Mouse (Mus musculus): ENCODE results near the gene Pi4k2a. TPM values are rescaled to one million over a fixed set of nuclear protein-coding genes. Genes with fewer than 3 reads are reported as not detected.
"Not testable (repeated sequence)": the region's sequence is repeated elsewhere in the genome, so short reads cannot be mapped to it uniquely, and the experiment has no call there.

The Pi4k2a gene
- total RNA-seq, 4 experiments from 2014 or later = 17.7 to 23.2 (median 22.2) TPM

DNA sequence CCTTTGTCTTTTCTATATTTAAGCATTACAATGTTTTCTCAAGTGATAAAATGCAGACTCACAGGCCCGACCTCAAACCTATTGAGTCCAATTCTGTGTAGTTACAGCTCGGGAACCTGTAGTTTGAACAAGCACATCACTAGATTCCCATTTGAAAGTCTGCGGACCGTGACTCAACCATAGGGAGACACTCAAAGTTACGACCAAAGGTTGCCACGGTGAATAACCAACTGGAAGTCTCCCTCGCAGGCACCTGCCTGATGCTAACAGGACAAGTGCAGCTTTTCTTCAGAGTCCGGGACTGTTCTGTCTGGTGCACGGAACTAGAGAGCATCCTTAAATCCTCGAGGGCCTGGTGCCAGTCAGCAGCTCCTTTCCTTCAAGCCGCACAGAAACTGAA lies 9.8 kb upstream of the Pi4k2a start:
- DNase-seq (ENCODE audit: low spot score) = no peak

DNA sequence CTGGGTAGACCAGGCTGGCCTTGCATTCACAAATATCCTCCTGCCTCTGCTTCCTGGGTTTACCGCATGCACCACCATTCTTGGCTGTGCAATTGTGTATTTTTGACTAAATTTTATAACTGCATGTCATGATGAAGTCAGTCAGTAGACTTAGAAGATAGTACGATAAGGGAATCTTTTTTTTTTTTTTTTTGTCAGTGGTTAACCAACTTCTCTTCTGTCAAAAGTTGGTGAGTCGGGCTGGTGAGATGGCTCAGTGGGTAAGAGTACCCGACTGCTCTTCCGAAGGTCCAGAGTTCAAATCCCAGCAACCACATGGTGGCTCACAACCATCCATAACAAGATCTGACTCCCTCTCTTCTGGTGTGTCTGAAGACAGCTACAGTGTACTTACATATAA lies 8.7 kb upstream of the Pi4k2a start:
- DNase-seq (ENCODE audit: low spot score) = not testable (repeated sequence)

DNA sequence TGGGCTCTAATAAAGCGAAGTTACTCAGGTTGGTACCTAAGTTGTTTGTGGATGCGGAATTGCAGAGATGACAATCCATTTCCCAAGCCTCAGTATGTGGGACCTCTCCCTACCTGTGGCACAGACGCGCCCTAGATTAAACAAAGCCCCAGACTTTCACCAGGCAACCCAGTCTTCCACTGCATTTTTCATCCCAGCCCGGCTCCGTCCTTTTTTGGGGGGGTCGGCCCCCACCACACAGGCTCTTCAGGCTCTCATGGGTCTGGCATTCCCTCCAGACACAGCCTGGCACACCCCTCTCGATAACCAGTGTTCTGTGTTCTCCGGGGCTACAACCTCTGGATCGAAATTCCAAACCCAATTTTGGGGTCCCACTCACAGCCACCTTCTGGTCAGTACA lies 4.6 kb upstream of the Pi4k2a start:
- DNase-seq (ENCODE audit: low spot score) = no peak

DNA sequence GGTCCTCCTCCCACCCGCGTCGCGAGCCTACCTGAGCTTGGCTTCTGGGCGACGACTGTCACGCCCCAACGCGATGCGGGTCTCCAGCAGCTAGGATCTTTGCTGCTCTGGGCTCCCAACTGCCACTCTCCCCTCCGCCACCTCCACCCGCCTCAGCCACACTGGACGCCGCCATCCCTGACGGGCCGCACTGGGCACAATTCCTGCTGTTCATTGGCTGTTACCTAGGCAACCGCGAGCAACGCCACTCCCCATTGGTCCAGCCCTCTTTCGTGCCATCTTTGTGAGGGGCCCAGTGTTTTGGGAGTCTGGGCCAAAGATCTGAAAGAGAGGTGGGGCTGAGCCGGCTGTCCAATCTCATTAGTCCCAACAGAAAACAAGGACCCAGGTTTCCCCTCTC lies 4.1 kb upstream of the Pi4k2a start, which contains the start of gene Morn4:
Morn4 (minus strand) TSS at position 192 of the 400 bp plus-strand sequence.
- DNase-seq (ENCODE audit: low spot score) = peak; percentile 43

DNA sequence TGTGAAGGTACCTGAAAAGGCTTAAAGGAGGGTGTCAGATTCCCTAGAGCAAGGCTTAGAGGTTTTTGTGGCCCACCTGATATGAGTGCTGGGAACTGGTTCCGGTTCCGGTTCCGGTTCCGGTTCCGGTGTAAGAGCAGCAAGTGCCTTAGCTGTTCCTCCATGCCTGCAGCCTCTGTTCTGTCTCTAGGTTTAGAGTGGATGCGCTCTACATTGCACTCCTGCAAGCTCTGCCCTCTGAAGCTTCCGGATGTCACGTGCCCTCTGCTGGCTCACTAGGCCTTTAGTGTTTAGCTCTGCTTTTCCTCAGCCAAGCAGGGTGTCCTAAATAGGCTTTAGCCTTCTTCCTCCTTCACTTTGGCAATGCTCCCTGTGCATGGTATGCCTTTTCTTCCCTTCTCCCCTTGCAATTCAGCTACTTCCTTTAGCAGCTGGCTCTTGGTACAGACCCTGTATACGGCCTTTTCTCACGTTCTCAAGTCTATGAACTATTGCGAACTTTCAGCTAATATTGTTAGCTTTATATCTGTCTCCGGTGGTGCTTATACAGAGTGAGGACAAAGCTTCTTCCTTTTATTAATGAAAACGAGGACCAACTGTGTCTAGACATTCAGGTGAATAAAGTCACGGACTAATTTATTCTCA lies 1.0 kb upstream of the Pi4k2a start:
- DNase-seq (ENCODE audit: low spot score) = peak; percentile 64

DNA sequence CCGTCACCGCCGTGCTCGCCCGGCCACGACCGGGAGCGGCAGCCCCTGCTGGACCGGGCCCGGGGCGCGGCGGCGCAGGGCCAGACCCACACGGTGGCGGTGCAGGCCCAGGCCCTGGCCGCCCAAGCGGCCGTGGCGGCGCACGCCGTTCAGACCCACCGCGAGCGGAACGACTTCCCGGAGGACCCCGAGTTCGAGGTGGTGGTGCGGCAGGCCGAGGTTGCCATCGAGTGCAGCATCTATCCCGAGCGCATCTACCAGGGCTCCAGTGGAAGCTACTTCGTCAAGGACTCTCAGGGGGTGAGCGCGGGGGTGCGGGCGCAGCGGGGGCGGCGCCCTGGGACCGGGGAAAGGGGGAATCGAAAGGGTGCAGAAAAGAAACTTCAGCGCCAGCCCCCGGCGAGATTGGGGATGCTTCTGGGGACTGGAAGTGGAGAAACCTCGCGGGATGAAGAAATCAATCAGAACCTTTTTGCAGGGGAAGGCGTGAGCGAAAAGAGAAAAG lies 419 bp downstream of the Pi4k2a start:
- no peak for DNase-seq (ENCODE audit: low spot score)

DNA sequence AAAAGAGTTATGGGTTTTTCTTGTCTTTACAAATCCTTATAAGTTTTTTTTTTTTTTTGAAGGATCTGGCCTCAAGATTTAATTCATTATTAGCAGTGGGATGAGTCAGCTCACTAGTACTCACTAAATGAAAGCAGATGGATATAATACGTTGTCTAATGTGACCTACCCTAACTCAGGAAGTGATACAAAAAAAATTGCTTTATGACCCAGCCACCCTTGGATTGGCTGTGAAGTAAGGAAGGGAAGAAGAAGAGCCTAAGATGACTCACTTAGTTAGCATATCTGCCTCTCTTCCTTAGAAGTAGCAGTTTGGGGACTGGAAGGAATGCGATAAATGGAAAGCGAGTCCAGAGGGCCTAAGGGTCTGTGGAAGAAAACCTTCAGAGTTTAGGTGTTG lies 9.1 kb downstream of the Pi4k2a start:
- no peak for DNase-seq (ENCODE audit: low spot score)

DNA sequence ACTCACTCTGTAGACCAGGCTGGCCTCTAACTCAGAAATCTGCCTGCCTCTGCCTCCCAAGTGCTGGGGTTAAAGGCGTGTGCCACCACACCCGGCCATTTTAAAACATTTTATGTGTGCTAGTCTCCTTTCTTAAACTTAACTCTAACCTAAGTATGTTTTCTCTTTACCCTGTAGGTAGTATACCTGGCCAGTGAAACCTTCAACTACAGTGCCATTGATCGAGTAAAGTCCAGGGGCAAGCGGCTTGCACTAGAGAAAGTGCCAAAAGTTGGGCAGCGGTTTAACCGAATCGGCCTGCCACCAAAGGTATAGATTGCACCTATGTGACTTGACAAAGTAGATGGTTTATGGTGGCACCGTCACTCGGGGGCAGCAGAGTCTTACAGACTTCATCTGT lies 14.4 kb downstream of the Pi4k2a start:
- no peak for DNase-seq (ENCODE audit: low spot score)

DNA sequence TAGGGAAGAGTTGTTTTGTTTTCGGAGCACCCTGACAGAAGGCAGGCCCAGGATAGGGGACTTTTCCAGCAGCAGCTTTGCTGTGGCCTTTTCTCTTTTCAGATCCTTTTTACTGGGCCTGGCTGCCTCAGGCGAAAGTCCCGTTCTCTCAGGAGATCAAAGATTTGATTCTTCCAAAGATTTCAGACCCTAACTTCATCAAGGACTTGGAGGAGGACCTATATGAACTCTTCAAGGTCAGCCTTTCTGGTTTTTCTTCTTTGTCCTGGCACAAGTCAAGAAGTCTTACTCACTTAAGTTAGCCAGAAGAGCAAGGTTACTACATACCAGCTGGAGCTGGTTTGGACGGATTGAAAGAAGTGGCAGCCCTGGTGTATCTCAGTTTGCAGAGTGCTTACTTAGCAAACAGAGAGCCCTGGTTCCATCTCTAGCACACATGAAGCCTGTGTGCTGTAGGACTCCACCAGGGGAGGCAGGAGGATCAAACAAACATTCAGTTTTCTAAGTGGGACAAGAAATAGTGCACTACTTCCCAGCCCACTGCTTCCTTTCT lies 25.6 kb downstream of the Pi4k2a start:
- DNase-seq (ENCODE audit: low spot score) = no peak

DNA sequence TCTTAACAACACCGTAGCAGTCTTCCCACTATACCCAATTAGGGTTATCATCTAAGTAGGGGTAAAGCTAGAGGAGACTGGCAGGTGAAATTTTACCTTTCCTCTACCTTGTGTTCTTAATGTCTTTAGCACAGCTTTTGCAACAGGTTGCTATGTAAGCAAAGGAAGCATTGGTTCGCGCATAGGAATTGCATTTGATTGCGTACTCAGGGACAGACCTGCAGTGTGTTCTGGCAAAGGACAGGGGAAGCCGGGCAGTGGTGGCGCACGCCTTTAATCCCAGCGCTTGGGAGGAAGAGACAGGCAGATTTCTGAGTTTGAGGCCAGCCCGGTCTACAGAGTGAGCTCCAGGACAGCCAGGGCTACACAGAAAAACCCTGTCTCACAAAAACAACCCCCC lies 27.9 kb downstream of the Pi4k2a start:
- no peak for DNase-seq (ENCODE audit: low spot score)

DNA sequence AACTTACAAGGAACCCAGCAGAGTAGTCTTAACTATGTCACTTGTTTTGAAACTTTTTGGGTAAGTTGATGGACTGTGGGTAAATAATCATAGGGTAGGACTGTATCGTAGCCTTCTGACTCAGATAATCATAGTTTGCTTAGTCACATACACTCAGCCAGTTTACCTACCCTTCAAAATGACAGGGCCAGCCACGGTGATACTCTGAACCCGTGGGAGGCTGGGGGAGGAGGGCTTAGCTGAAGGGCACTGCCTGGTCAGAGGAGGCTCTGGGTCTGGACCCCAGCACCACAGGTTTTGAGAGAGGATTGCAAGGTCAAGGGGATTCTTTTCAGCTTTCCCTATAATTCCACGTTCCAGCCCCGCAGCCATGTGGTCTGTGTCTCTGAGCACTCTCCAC lies 28.3 kb downstream of the Pi4k2a start:
- DNase-seq (ENCODE audit: low spot score) = no peak

DNA sequence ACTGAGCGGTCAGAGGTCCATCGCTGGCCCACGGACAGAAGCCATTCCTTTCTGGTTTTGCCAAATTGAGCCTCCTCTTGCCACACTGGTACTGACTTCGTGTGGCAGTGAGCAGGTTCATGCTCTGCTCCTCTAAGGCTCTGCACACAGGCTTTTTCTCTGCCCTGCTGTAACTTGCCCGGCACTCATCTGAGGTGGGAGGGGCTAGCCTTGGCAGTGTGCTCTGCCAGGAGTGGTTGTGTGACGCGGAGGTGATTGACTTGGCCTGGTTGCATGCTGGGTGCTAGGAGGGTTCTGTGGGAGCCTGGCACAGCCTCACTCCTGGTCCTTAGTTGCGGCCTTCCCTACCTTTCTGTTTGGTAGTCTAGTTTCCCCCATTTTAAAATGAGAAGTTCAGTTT lies 30.2 kb downstream of the Pi4k2a start:
- DNase-seq (ENCODE audit: low spot score) = no peak

DNA sequence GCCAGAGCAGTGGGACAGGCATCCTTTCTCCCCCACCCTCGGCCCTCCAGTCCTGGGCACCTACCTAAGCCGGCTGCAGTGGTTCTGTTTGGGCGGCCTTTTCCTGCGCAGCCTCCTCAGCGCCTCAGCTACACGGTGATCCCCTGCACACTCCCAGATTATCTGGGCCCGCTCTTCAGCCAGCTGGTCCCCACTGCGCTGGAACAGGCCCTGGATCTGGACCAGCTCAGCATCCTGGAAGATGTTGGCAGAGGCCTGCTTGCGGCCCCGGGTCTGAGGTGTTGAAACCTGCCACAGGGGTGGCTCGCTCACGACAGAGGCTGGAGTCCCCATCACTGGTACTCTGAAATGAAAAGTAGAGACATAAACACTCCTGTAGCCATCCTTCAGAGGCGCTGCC lies 34.4 kb downstream of the Pi4k2a start:
- no peak for DNase-seq (ENCODE audit: low spot score)

DNA sequence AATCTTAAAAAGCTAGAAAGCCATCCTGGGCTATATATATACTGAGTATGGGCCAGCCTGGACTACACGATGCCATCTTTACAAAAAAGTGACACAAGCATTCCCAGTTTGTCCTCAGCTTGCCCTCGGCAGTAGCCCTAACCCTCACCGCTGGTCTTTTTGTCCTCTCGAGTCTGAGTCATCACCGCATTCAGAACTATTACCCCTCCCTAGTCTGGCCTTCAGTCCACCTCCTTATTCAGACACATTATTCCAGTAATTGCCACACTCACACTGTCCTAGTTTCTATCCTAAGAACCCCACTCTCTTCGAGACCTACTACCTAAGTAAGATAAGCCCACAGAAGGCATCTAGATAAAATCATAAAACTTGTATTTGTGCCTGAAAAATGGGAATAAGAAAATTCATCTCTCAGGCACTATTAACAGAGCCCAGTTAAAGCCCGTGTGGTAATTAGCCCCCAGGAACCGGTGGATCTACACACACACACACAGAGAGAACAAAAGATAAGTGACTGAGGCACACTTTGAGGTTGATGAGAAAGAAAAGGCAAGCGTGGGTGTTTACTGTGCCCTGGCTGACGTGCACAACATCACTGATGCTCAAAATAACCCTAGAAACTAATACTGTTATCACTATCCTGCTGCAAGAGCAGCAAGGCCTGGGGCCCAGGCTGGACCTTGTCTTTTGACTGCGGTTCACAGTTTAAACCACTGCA lies 35.4 kb downstream of the Pi4k2a start:
- no peak for DNase-seq (ENCODE audit: low spot score)

DNA sequence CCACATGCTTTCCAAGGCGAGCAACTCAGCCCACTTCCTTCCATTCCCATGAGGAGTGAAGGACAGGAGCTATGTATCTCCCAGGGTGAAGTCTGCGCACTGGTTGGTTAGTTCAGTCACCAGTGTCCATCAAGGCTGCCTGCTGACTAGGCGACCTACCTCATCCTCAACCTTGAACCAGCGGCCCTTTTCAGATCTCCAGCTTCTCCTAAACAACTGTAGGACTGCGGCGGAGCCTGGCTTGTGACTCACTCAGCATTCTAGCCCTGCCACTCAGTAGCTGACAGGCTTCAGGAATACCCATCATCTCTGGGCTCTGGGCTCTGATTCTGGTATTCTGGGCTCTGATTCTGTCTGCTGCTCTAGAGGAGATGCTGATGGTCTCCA lies 35.9 kb downstream of the Pi4k2a start:
- no peak for DNase-seq (ENCODE audit: low spot score)

DNA sequence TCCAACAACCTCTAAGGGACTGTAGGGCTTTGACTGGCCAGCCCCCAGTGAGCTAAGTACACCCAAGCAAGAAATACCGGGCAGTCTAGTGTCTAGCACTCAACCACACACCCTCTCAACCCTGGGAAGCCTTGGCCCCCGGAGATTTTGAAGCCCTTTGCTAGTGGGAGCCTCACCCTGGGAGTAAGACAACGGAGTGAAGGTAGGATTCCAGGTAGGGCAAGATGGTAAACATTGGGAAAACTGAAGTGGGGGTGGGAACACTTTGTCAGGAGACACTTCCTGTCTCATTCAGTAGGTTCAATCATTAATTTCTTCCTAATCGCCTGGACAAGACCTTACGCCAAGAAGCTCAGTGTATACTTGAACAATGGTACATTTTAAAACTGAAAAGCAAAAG lies 36.8 kb downstream of the Pi4k2a start:
- no peak for DNase-seq (ENCODE audit: low spot score)

DNA sequence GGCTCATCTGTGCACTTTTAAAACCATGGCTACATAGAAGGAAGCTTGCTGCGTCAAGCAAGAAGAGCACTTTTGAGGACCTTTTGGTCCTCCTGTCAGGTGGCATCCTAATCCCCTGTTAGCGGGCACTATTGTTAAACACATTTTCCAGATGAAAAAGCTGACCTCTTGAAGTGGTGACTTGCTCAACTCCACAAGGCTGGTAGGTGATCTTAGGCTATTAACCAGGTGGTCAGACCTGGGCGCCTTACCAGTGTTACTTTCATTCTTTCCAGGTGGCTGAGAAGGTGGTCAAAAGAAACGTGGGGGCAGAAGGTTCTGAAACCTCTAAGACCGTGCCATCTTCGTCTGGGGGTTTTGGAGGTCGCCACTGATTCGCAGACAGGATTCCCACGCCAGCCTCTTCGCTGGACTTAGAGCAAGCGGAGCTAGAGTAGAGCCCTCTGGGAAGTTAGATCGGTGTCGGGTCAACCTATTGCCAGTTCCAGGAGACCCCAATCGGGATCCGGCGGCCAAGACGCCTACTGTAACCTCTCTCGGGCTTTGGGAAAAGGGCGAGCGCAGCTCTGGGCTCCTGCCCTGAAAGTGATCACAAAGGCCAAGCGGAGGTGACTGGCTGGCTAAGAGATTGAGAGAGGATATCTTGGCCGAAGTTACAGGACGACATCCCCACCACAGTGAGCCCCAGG lies 37.9 kb downstream of the Pi4k2a start:
- no peak for DNase-seq (ENCODE audit: low spot score)

DNA sequence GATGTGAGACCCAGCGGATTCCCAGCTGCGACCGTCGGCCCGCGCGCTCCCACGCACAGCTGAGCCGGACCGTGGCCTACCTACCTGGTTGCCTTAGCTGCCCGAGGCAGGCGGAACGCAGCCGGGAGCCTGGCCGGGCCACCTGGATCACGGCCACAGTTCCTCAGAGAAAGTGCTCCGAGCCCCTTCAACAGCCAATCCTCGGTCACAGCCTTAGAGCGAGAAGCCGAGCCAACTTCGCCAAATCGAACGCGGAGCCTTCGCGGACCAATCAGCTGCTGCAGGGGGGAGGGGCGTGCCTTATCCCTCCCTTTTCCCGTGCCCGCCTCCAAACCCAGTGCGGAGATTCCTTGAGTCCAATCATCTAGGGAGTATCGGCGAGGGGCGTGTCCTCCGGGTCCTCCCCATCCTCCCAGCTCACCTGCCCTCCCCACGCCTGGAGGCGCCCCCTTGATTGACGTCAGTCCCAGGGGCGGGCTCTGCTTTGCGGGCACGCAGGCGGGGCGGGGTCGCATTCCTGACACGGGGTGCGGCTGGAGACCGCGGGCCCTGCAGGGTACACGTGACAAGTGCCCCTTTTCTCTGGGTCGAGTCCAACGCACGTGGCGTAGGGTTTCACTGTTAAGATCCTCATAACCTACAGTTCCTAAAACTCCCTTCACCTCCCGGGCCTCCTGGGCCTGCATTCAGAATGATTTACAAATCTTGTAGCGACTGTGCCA lies 38.7 kb downstream of the Pi4k2a start, which contains the start of gene Avpi1:
Avpi1 (minus strand) TSS at position 273 of the 722 bp plus-strand sequence.
- DNase-seq (ENCODE audit: low spot score) = peak; percentile 99

DNA sequence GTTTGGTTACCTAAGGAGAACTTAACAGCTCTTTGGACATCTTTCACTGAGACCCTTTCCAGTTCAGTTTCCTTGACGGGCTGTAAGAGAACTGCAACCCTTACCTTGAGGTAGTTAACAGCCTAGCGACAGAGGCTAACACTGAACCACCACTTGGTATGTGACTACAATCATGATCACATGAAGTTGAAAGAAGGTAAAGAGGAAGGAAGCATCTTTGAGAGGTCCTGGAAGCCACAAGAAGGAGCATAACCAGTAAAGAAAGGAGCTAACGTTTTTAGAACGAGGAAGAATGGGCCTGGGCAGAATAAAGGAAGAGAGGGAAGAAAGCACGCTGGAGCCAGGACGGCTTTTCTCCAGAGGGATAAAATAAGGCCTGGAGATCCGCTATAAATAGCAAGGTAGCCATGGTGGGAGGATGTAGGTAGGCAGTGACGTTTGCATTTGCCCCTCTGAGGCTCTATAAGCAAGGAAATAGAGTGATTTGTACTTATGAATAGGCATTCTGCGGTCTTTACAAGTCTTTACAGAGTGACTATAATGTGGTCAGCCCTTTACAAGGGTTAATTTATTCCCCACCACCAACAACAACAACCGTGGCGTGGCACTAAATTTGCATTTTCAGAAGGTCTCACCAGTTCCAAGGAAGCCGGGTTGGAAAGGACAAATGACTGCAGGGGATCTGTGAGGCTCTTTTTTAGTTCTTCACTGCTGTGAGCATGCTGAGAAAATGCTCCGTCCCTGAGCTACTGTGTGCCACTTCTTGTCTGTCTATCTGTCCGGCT lies 39.4 kb downstream of the Pi4k2a start:
- peak; percentile 21 for DNase-seq (ENCODE audit: low spot score)

DNA sequence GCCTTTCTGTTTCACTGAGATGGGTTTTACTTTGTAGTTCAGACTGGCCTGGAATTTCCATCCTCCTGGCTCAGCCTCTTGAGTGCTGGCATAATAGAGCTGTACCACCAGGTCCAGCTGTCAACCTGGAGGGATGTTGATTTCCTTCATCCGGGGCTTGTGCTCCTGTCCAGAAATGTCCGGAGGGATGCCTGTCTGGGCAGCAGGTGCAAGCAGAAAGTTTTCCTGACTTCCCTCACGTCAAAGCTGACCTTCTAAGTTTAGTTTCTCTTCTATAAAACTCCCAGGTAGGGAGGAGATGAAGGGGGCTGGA lies 40.0 kb downstream of the Pi4k2a start:
- no peak for DNase-seq (ENCODE audit: low spot score)

DNA sequence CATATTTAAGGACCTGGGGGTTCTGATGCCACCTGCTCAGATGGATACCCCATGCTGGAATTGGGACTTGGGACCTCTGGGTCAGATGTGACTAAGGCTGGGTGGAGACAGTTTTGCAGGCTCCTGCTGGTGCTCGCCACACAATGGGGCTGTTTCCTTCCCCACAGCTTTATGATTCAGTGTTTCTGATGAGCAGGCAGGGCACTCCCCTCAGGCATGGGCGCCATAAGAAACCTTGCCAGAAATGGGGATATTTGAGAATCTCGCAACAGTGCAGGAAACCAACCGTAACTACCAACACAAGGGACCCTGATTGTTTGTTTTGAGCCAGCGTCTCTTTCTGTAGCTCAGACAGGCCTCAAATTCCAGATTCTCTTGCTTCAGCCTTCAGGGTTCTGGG lies 40.8 kb downstream of the Pi4k2a start:
- DNase-seq (ENCODE audit: low spot score) = no peak

All from heart, adult 8-10 months (tissue).